16 mouse cellular contexts compared by ENCODE assay signal in the genomic region with DNA sequence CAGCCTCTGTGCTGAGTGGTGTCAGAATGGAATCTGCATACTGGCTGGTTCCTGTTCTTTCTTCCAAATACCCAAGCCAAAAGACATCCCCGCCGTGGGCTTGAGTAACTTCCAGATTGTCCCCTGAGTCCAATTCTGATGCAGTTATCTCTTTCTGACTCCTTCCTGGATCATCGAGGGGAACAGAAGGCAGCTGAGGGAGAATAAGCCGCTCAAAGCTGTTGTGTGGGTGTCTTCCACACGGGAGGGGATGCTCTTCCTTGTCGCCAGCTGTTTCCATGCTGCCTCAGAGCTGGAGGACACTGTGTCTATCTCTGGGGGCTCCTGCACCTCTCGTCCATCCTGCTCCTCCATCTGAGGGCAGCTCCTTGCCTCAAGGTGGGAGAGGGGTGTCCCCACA.
DNase-seq lines count a peak whose midpoint lies in the region; ATAC-seq and TF ChIP-seq lines count a peak whose summit lies in the region.
"Had no signal": no experiment of that assay in that cellular context is flagged by ENCODE, and none has a peak within 500 bp of the region (broad histone marks: within the 10 kb centered on the region; RNA-seq: fewer than 3 reads in every experiment).

No protein-coding gene starts in this region.

- H3K9ac ChIP-seq in lung, embryonic 14.5 days, result no peak overlapping the region
- H3K9ac ChIP-seq: heart, embryonic 13.5 days had no signal

- DNase-seq in lung, embryonic 14.5 days, result no peak
- DNase-seq in lung, adult 2 months, result no peak
- DNase-seq in layer of hippocampus, adult 18-20 months (ENCODE audit: low spot score in 2 of 2), result peak; percentile 61 to 75
- DNase-seq in layer of hippocampus, postnatal 14 days (ENCODE audit: low spot score in 2 of 2), result peak; percentile 28 to 67
- peak; percentile 51 to 76 for DNase-seq in right cerebral cortex, postnatal 10 days (ENCODE audit: low spot score in 2 of 2)
- no peak for DNase-seq in urinary bladder, postnatal 4 days (ENCODE audit: low spot score in 2 of 2)
- DNase-seq in kidney, adult 18-20 months, result no peak
- DNase-seq in adrenal gland, adult 8-10 months, result no peak
- DNase-seq: cerebellum, adult 11 months; cerebellum, postnatal 14 days; lung, adult 18-20 months; thymus, postnatal 36 days had no signal

- no peak for ATAC-seq in lung, embryonic 14.5 days (ENCODE audit: insufficient read depth)
- ATAC-seq: inflammation-experienced regulatory T-cells, adult 6 months; Patski had no signal

- TF ChIP-seq POLR2A in lung, adult 2 months (IDR thresholded peaks at IDR 0.05; ENCODE audit: borderline replicate concordance, extremely low read depth, low read depth, low read length), result no peak

- no peak for TF ChIP-seq CTCF in lung, embryonic 14.5 days (IDR thresholded peaks at IDR 0.05; ENCODE audit: low read depth)
- TF ChIP-seq CTCF in lung, adult 2 months (IDR thresholded peaks at IDR 0.05; ENCODE audit: insufficient read depth, low read length), result no peak

- H3K4me2 ChIP-seq in lung, embryonic 14.5 days, result no peak overlapping the region
- H3K4me2 ChIP-seq: heart, embryonic 13.5 days had no signal

- H3K27ac ChIP-seq in lung, embryonic 14.5 days (ENCODE audit: low read depth), result peak overlapping the region; percentile 91; the same call in 1 of the 2 replicates
- H3K27ac ChIP-seq: heart, embryonic 13.5 days; hindbrain, embryonic 10.5 days had no signal

- peaks cover 23% of the 10 kb centered on the region for H3K4me1 ChIP-seq in lung, embryonic 14.5 days (ENCODE audit: insufficient read depth)
- H3K4me1 ChIP-seq in lung, adult 2 months (ENCODE audit: control insufficient read depth, insufficient read depth, low read length), result peaks cover 22% of the 10 kb centered on the region

- no peaks in the 10 kb centered on the region for H3K27me3 ChIP-seq in lung, embryonic 14.5 days (ENCODE audit: insufficient read depth, low read length)
- H3K27me3 ChIP-seq: heart, embryonic 13.5 days; Patski had no signal

- H3K4me3 ChIP-seq in lung, embryonic 14.5 days (ENCODE audit: low read depth, low read length), result no peak overlapping the region
- H3K4me3 ChIP-seq in lung, adult 2 months (replicated peaks; ENCODE audit: extremely low read depth, low read depth, low read length), result no peak overlapping the region
- H3K4me3 ChIP-seq: heart, embryonic 13.5 days; hindbrain, embryonic 10.5 days had no signal

- H3K9me3 ChIP-seq in lung, embryonic 14.5 days (ENCODE audit: low read depth, low read length), result no peaks in the 10 kb centered on the region
- H3K9me3 ChIP-seq: heart, embryonic 13.5 days; hindbrain, embryonic 10.5 days had no signal

- peaks cover 57% of the 10 kb centered on the region for H3K36me3 ChIP-seq in lung, embryonic 14.5 days (ENCODE audit: insufficient read depth)

- 67% methylated on average over 7 of the region's 7 CpGs for WGBS in lung, embryonic 14.5 days
- WGBS in lung, adult 2 months, result 69% methylated on average over 7 of the region's 7 CpGs

Comparison
In these comparisons a context has a peak if more than half of its experiments do, and no peak if none do; other contexts are left out.
1. DNase-seq: peak in layer of hippocampus, adult 18-20 months (2 of 2), layer of hippocampus, postnatal 14 days (2 of 2) and right cerebral cortex, postnatal 10 days (2 of 2); none in lung, embryonic 14.5 days (single experiment), lung, adult 2 months (single experiment), urinary bladder, postnatal 4 days (0 of 2), kidney, adult 18-20 months (single experiment) and adrenal gland, adult 8-10 months (single experiment).